Mouse (Mus musculus): Measurements from ENCODE around the gene Syne1.

The Syne1 gene

GRCm38 (mm10) chr10:5439802-5440350 lies 111.4 kb downstream of the Syne1 start:
- DNase-seq (ENCODE audit: low read depth, low spot score) = no peak

- no peak for DNase-seq (ENCODE audit: low read depth, low spot score)
Measured at GRCm38 (mm10) chr10:5437766-5438165, 113.5 kb downstream of the Syne1 start.

- DNase-seq (ENCODE audit: low read depth, low spot score) = no peak
Measured at GRCm38 (mm10) chr10:5423984-5424383, 127.3 kb downstream of the Syne1 start.

- DNase-seq (ENCODE audit: low read depth, low spot score) = no peak
Measured at GRCm38 (mm10) chr10:5415730-5416129, 135.6 kb downstream of the Syne1 start.

GRCm38 (mm10) chr10:5384131-5384776 lies 167.0 kb downstream of the Syne1 start:
- DNase-seq (ENCODE audit: low read depth, low spot score) = no peak

- DNase-seq (ENCODE audit: low read depth, low spot score) = no peak
Measured at GRCm38 (mm10) chr10:5381536-5381935, 169.7 kb downstream of the Syne1 start.

- DNase-seq (ENCODE audit: low read depth, low spot score) = no peak
Measured at GRCm38 (mm10) chr10:5378969-5379368, 172.3 kb downstream of the Syne1 start.

- no peak for DNase-seq (ENCODE audit: low read depth, low spot score)
Measured at GRCm38 (mm10) chr10:5369599-5369998, 181.7 kb downstream of the Syne1 start.

GRCm38 (mm10) chr10:5368266-5368665 lies 183.0 kb downstream of the Syne1 start:
- no peak for DNase-seq (ENCODE audit: low read depth, low spot score)

GRCm38 (mm10) chr10:5367465-5368011 lies 183.7 kb downstream of the Syne1 start:
- DNase-seq (ENCODE audit: low read depth, low spot score) = no peak

GRCm38 (mm10) chr10:5360560-5360959 lies 190.7 kb downstream of the Syne1 start:
- DNase-seq (ENCODE audit: low read depth, low spot score) = no peak

- DNase-seq (ENCODE audit: low read depth, low spot score) = no peak
Measured at GRCm38 (mm10) chr10:5356614-5357013, 194.7 kb downstream of the Syne1 start.

- no peak for DNase-seq (ENCODE audit: low read depth, low spot score)
Measured at GRCm38 (mm10) chr10:5353390-5353789, 197.9 kb downstream of the Syne1 start.

- DNase-seq (ENCODE audit: low read depth, low spot score) = no peak
Measured at GRCm38 (mm10) chr10:5346911-5347310, 204.4 kb downstream of the Syne1 start.

GRCm38 (mm10) chr10:5343211-5343610 lies 208.1 kb downstream of the Syne1 start:
- DNase-seq (ENCODE audit: low read depth, low spot score) = no peak

- no peak for DNase-seq (ENCODE audit: low read depth, low spot score)
Measured at GRCm38 (mm10) chr10:5336394-5336793, 214.9 kb downstream of the Syne1 start.

GRCm38 (mm10) chr10:5332801-5333200 lies 218.5 kb downstream of the Syne1 start:
- DNase-seq (ENCODE audit: low read depth, low spot score) = no peak

- no peak for DNase-seq (ENCODE audit: low read depth, low spot score)
Measured at GRCm38 (mm10) chr10:5326716-5327115, 224.6 kb downstream of the Syne1 start.

GRCm38 (mm10) chr10:5323741-5324395 lies 227.4 kb downstream of the Syne1 start:
- DNase-seq (ENCODE audit: low read depth, low spot score) = no peak

- DNase-seq (ENCODE audit: low read depth, low spot score) = no peak
Measured at GRCm38 (mm10) chr10:5322562-5322961, 228.7 kb downstream of the Syne1 start.

GRCm38 (mm10) chr10:5317602-5318001 lies 233.7 kb downstream of the Syne1 start:
- DNase-seq (ENCODE audit: low read depth, low spot score) = peak; percentile 55

GRCm38 (mm10) chr10:5312437-5312836 lies 238.8 kb downstream of the Syne1 start:
- DNase-seq (ENCODE audit: low read depth, low spot score) = no peak
